Mouse (Mus musculus): Measurements from ENCODE around the gene Rps18.

Gene Rps18

GRCm38 (mm10) chr17:33921361-33921760 is 34.4 kb downstream of the Rps18 start:
- DNase-seq (ENCODE audit: low read depth, low spot score) = no peak

GRCm38 (mm10) chr17:33920282-33921097 is 35.3 kb downstream of the Rps18 start:
- peak; percentile 91 for DNase-seq (ENCODE audit: low read depth, low spot score)

- peak; percentile 84 for DNase-seq (ENCODE audit: low read depth, low spot score)
Measured at GRCm38 (mm10) chr17:33919351-33920281, 36.2 kb downstream of the Rps18 start.

- peak; percentile 56 for DNase-seq (ENCODE audit: low read depth, low spot score)
Measured at GRCm38 (mm10) chr17:33918293-33919203, 37.3 kb downstream of the Rps18 start.

GRCm38 (mm10) chr17:33917656-33918292 is 38.0 kb downstream of the Rps18 start:
- no peak for DNase-seq (ENCODE audit: low read depth, low spot score)

GRCm38 (mm10) chr17:33916847-33917655 is 38.8 kb downstream of the Rps18 start:
- no peak for DNase-seq (ENCODE audit: low read depth, low spot score)

- no peak for DNase-seq (ENCODE audit: low read depth, low spot score)
Measured at GRCm38 (mm10) chr17:33916294-33916693, 39.5 kb downstream of the Rps18 start.

DNA sequence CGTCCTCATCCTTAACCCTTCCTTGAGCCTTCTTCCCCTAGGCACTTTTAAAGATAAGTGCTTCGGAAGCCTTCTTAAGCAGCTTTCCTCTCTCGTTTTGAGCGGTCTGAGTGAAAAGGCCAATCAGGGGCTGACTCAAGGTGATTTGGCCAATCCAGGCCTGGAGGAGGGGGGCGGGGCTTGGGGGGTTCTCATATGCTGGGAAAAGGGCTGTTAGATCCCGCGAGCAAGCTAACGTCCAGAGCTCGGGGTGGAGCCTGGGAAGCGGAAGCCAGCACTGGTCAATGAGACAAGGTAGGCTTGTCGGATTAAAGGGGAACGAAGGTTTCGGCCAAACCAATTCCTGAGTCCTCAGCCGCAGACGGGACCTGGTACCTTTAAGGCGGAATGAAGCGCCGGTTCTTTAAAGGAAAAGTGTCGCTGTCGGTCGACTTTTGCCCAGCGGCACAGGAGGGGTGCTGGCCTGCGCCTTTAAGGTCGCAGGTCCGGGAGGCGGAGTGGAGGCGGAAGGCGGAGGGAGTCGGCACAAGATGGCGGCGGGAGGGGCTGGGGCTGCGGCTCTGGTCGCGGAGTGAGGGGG is 40.0 kb downstream of the Rps18 start, which contains the start of the genes Tapbp and Zbtb22:
Gene Tapbp, plus strand, starts transcription at position 229 of the 580 bp plus-strand sequence.
Gene Zbtb22, plus strand, starts transcription at position 234 of the 580 bp plus-strand sequence.
- peak; percentile 100 for DNase-seq (ENCODE audit: low read depth, low spot score)

GRCm38 (mm10) chr17:33914969-33915391 is 40.8 kb downstream of the Rps18 start:
- peak; percentile 83 for DNase-seq (ENCODE audit: low read depth, low spot score)

GRCm38 (mm10) chr17:33913905-33914304 is 41.9 kb downstream of the Rps18 start:
- DNase-seq (ENCODE audit: low read depth, low spot score) = no peak

- no peak for DNase-seq (ENCODE audit: low read depth, low spot score)
Measured at GRCm38 (mm10) chr17:33913264-33913663, 42.5 kb downstream of the Rps18 start.

- peak; percentile 75 for DNase-seq (ENCODE audit: low read depth, low spot score)
Measured at GRCm38 (mm10) chr17:33911813-33912414, 43.9 kb downstream of the Rps18 start.

GRCm38 (mm10) chr17:33911052-33911812 is 44.6 kb downstream of the Rps18 start:
- DNase-seq (ENCODE audit: low read depth, low spot score) = no peak

DNA sequence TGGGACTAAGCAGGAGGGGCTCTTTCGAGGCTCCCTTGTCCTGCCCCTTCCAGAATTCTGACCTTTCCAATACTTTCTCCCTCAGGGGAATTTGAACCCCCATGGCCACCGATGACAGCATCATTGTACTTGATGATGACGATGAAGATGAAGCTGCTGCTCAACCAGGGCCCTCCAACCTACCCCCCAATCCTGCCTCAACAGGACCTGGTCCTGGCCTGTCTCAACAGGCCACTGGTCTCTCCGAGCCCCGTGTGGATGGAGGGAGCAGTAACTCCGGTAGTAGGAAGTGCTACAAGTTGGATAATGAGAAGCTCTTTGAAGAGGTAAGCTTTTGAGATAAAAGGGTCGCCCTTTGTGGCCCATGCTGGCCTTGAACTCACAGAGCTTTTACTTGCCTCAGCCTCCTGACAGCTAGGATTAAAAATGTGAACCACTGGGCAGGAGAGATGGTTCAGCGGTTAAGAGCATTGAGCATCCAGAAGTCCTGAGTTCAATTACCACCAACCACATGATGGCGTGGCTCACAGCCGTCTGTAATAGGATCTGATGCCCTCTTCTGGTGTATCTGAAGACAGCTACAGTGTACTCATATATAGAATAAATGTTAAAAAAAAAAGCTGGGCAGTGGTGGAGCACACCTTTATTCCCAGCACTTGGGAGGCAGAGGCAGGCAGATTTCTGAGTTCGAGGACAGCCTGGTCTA is 45.3 kb downstream of the Rps18 start:
- peak; percentile 53 for DNase-seq (ENCODE audit: low read depth, low spot score)

GRCm38 (mm10) chr17:33909869-33910250 is 45.9 kb downstream of the Rps18 start:
- peak; percentile 53 for DNase-seq (ENCODE audit: low read depth, low spot score)

DNA sequence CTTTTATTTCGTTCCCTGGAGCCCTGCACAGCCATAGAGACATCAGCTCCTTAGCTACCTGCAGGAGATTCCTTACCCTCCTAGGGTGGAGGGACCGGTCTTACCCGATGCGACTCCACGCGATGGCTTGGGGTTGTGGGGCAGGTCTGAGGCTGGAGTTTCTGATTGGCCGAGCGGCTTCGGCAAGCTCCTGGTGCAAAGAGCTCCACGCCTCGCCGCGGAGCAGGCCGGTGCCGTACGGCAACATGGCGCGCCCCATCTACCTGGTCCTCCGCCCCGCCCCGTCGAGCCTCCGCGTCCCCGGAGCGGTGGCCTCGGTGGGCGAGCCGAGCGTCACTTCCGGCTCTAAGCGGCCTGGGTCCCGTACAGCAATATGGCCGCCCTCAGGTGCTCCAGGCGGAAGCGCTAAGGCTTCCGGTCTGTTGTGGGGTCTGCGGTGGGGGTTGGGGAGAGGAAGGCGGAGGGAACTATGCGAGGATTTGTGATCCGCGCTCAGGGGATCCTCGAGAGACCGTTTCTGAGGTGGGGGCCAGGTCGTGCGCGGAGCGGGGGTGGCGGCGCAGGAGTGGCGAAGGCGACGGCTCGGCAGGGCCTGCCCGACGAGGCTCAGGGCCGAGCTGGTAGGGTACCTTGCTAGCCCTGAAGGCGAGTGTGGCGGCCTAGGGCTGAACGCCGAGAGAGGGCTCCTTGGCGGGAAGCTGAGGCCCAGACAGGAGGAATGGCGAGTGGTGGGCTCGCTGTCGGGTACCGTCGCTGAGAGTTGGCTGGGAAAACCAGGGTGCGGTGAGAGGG is 46.5 kb downstream of the Rps18 start, which contains the start of gene Daxx:
Gene Daxx, plus strand, starts transcription at position 338 of the 792 bp plus-strand sequence.
- peak; percentile 100 for DNase-seq (ENCODE audit: low read depth, low spot score)

Data from ZHBTc4 (cell line).